Mouse (Mus musculus): ENCODE results near the gene Car9.

Car9 gene

GRCm38 (mm10) chr4:43493846-43494240 lies 12.9 kb upstream of the Car9 start:
- DNase-seq (ENCODE audit: low read depth, low spot score), result no peak

GRCm38 (mm10) chr4:43496587-43496986 lies 10.2 kb upstream of the Car9 start:
- DNase-seq (ENCODE audit: low read depth, low spot score), result no peak

- no peak for DNase-seq (ENCODE audit: low read depth, low spot score)
Measured at GRCm38 (mm10) chr4:43497405-43497804, 9.4 kb upstream of the Car9 start.

GRCm38 (mm10) chr4:43497946-43498345 lies 8.8 kb upstream of the Car9 start:
- DNase-seq (ENCODE audit: low read depth, low spot score), result no peak

- peak; percentile 53 for DNase-seq (ENCODE audit: low read depth, low spot score)
Measured at GRCm38 (mm10) chr4:43498983-43499382, 7.8 kb upstream of the Car9 start.

GRCm38 (mm10) chr4:43499407-43500333 lies 7.1 kb upstream of the Car9 start, which contains the start of gene Arhgef39:
Gene Arhgef39, minus strand, starts transcription at chr4:43499695.
- peak; percentile 84 for DNase-seq (ENCODE audit: low read depth, low spot score)

GRCm38 (mm10) chr4:43503041-43503440 lies 3.7 kb upstream of the Car9 start:
- DNase-seq (ENCODE audit: low read depth, low spot score), result no peak

GRCm38 (mm10) chr4:43503506-43503905 lies 3.3 kb upstream of the Car9 start:
- no peak for DNase-seq (ENCODE audit: low read depth, low spot score)

GRCm38 (mm10) chr4:43504269-43504668 lies 2.5 kb upstream of the Car9 start:
- DNase-seq (ENCODE audit: low read depth, low spot score), result no peak

- DNase-seq (ENCODE audit: low read depth, low spot score), result no peak
Measured at GRCm38 (mm10) chr4:43506074-43506473, 692 bp upstream of the Car9 start.

- no peak for DNase-seq (ENCODE audit: low read depth, low spot score)
Measured at GRCm38 (mm10) chr4:43507938-43508665, 1.3 kb downstream of the Car9 start.

- DNase-seq (ENCODE audit: low read depth, low spot score), result peak; percentile 55
Measured at GRCm38 (mm10) chr4:43508666-43508997, 1.9 kb downstream of the Car9 start.

- DNase-seq (ENCODE audit: low read depth, low spot score), result no peak
Measured at GRCm38 (mm10) chr4:43509109-43509508, 2.3 kb downstream of the Car9 start.

GRCm38 (mm10) chr4:43511675-43512454 lies 5.1 kb downstream of the Car9 start:
- no peak for DNase-seq (ENCODE audit: low read depth, low spot score)

GRCm38 (mm10) chr4:43512653-43513052 lies 5.9 kb downstream of the Car9 start:
- no peak for DNase-seq (ENCODE audit: low read depth, low spot score)

- DNase-seq (ENCODE audit: low read depth, low spot score), result no peak
Measured at GRCm38 (mm10) chr4:43513300-43513699, 6.5 kb downstream of the Car9 start.

GRCm38 (mm10) chr4:43513791-43514190 lies 7.0 kb downstream of the Car9 start:
- DNase-seq (ENCODE audit: low read depth, low spot score), result no peak

- no peak for DNase-seq (ENCODE audit: low read depth, low spot score)
Measured at GRCm38 (mm10) chr4:43515764-43516708, 9.3 kb downstream of the Car9 start.

- no peak for DNase-seq (ENCODE audit: low read depth, low spot score)
Measured at GRCm38 (mm10) chr4:43519551-43519950, 12.8 kb downstream of the Car9 start.

GRCm38 (mm10) chr4:43519956-43520355 lies 13.2 kb downstream of the Car9 start:
- DNase-seq (ENCODE audit: low read depth, low spot score), result peak; percentile 89

- DNase-seq (ENCODE audit: low read depth, low spot score), result no peak
Measured at GRCm38 (mm10) chr4:43527880-43528279, 21.1 kb downstream of the Car9 start.
